ENCODE assay signal across 24 mouse cellular contexts in genomic region chr1:58102494-58102893, GRCm38 (mm10). TPM values are rescaled to one million over a fixed set of nuclear protein-coding genes. Genes with fewer than 3 reads are reported as not detected.
DNase-seq lines count a peak whose midpoint lies in the region; ATAC-seq and TF ChIP-seq lines count a peak whose summit lies in the region.
"Had no signal": no experiment of that assay in that cellular context is flagged by ENCODE, and none has a peak within 500 bp of the region (broad histone marks: within the 10 kb centered on the region; RNA-seq: fewer than 3 reads in every experiment).

No protein-coding gene starts in this region.

- peaks cover 4% of the 10 kb centered on the region for H3K4me1 ChIP-seq in liver, postnatal 0 days (ENCODE audit: insufficient read depth)
- peaks cover 2 to 50% of the 10 kb centered on the region in 2 experiments; a peak in 3 of 4 replicates for H3K4me1 ChIP-seq in CH12.LX (ENCODE audit: control insufficient read depth in 1 of 2, insufficient read depth in 2 of 2)
- H3K4me1 ChIP-seq: embryonic facial prominence, embryonic 12.5 days; embryonic facial prominence, embryonic 15.5 days; forebrain, embryonic 12.5 days; forebrain, embryonic 15.5 days; hindbrain, embryonic 10.5 days; hindbrain, embryonic 13.5 days; intestine, embryonic 15.5 days had no signal

- TF ChIP-seq POLR2A in CH12.LX (IDR thresholded peaks at IDR 0.05; ENCODE audit: low read depth, low read length), result no peak

- no peak for TF ChIP-seq EP300 in liver, postnatal 0 days (IDR thresholded peaks at IDR 0.05; ENCODE audit: low read depth)
- TF ChIP-seq EP300 in CH12.LX (IDR thresholded peaks at IDR 0.05; ENCODE audit: low read length), result 0 out of 2 replicates have a peak, but pooled peaks have one; percentile 18

- no peaks in the 10 kb centered on the region for H3K9me3 ChIP-seq in liver, postnatal 0 days (ENCODE audit: low read length)
- H3K9me3 ChIP-seq in CH12.LX (replicated peaks; ENCODE audit: low read length), result no peaks in the 10 kb centered on the region
- H3K9me3 ChIP-seq: embryonic facial prominence, embryonic 12.5 days; embryonic facial prominence, embryonic 15.5 days; forebrain, embryonic 12.5 days; forebrain, embryonic 15.5 days; G1E; heart, embryonic 10.5 days; heart, embryonic 13.5 days; hindbrain, embryonic 10.5 days; hindbrain, embryonic 13.5 days; intestine, embryonic 15.5 days had no signal

- H3K9ac ChIP-seq in liver, postnatal 0 days (replicated peaks), result no peak overlapping the region
- no peak overlapping the region for H3K9ac ChIP-seq in CH12.LX (ENCODE audit: insufficient read depth, low read depth)
- H3K9ac ChIP-seq: embryonic facial prominence, embryonic 12.5 days; embryonic facial prominence, embryonic 15.5 days; forebrain, embryonic 12.5 days; forebrain, embryonic 15.5 days; heart, embryonic 13.5 days; hindbrain, embryonic 13.5 days; intestine, embryonic 15.5 days had no signal

- no peaks in the 10 kb centered on the region for H3K36me3 ChIP-seq in liver, postnatal 0 days (replicated peaks; ENCODE audit: insufficient read depth, low read length)
- H3K36me3 ChIP-seq in CH12.LX (replicated peaks in 1 of 2; ENCODE audit: control insufficient read depth in 1 of 2, insufficient read depth in 1 of 2, low read length in 1 of 2), result no peaks in the 10 kb centered on the region
- H3K36me3 ChIP-seq: embryonic facial prominence, embryonic 12.5 days; embryonic facial prominence, embryonic 15.5 days; forebrain, embryonic 12.5 days; forebrain, embryonic 15.5 days; G1E; heart, embryonic 10.5 days; heart, embryonic 13.5 days; hindbrain, embryonic 10.5 days; hindbrain, embryonic 13.5 days; intestine, embryonic 15.5 days had no signal

- H3K4me2 ChIP-seq in liver, postnatal 0 days (ENCODE audit: low read depth, low read length), result no peak overlapping the region
- no peak overlapping the region; the same call in 1 of the 2 replicates for H3K4me2 ChIP-seq in CH12.LX (ENCODE audit: insufficient read depth, low read depth, poor library complexity, severe bottlenecking)
- H3K4me2 ChIP-seq: embryonic facial prominence, embryonic 12.5 days; embryonic facial prominence, embryonic 15.5 days; forebrain, embryonic 12.5 days; forebrain, embryonic 15.5 days; heart, embryonic 13.5 days; hindbrain, embryonic 13.5 days; intestine, embryonic 15.5 days had no signal

- no peak for DNase-seq in liver, postnatal 0 days
- DNase-seq in liver (no peak), CH12.LX (ENCODE audit: extremely low read depth) (no peak)
- DNase-seq in left cerebral cortex, adult 8-10 months (ENCODE audit: low spot score in 2 of 2), result no peak
- DNase-seq in ovary, postnatal 36 days (ENCODE audit: low spot score), result no peak
- DNase-seq: adrenal gland, postnatal 10 days; cerebellum, adult 18-20 months; cerebellum, adult 9-10 months; cerebellum, postnatal 14 days; gastrocnemius, postnatal 14 days had no signal

- dilution Hi-C loops in CH12.LX (cut with MboI; ENCODE audit: extremely low pct_ligation_motif_present, extremely low pct_unique_long_range_greater_than_20kb, low sequenced_read_pairs), result no loop called here

- TF ChIP-seq CTCF in liver, postnatal 0 days (IDR thresholded peaks at IDR 0.05; ENCODE audit: low read depth), result no peak
- no peak for TF ChIP-seq CTCF in CH12.LX (conservative IDR thresholded peaks at IDR 0.05 in 1 of 2, IDR thresholded peaks at IDR 0.05 in 1 of 2; ENCODE audit: low read depth in 2 of 2, low read length in 2 of 2)

- no peak for TF ChIP-seq RAD21 in CH12.LX (IDR thresholded peaks at IDR 0.05; ENCODE audit: low read depth, low read length)

- no peaks in the 10 kb centered on the region for H3K27me3 ChIP-seq in liver, postnatal 0 days (ENCODE audit: insufficient read depth, low read length)
- H3K27me3 ChIP-seq in CH12.LX (replicated peaks), result no peaks in the 10 kb centered on the region
- H3K27me3 ChIP-seq: embryonic facial prominence, embryonic 12.5 days; embryonic facial prominence, embryonic 15.5 days; forebrain, embryonic 12.5 days; forebrain, embryonic 15.5 days; hindbrain, embryonic 13.5 days; intestine, embryonic 15.5 days; Patski had no signal

- H3K79me2 ChIP-seq in CH12.LX (replicated peaks; ENCODE audit: control insufficient read depth, extremely low read depth, insufficient read depth, poor library complexity, severe bottlenecking), result no peaks in the 10 kb centered on the region

- in situ Hi-C loops in CH12.LX (cut with MboI; ENCODE audit: low pct_ligation_motif_present, low pct_unique_long_range_greater_than_20kb, low sequenced_read_pairs), result no loop called here

- H3K4me3 ChIP-seq in liver, postnatal 0 days (ENCODE audit: low read depth, low read length), result no peak overlapping the region
- no peak overlapping the region for H3K4me3 ChIP-seq in CH12.LX (replicated peaks in 1 of 3; ENCODE audit: low read depth in 2 of 3, low read length in 2 of 3, poor library complexity in 1 of 3)
- H3K4me3 ChIP-seq: embryonic facial prominence, embryonic 12.5 days; embryonic facial prominence, embryonic 15.5 days; forebrain, embryonic 12.5 days; forebrain, embryonic 15.5 days; heart, embryonic 10.5 days; heart, embryonic 13.5 days; hindbrain, embryonic 10.5 days; hindbrain, embryonic 13.5 days; intestine, embryonic 15.5 days had no signal

- ATAC-seq in liver, postnatal 0 days, result no peak
- ATAC-seq in granulocyte monocyte progenitor cell, adult 5-6 weeks (replicated peaks; ENCODE audit: poor library complexity, severe bottlenecking), result peak; percentile 54
- ATAC-seq in megakaryocyte progenitor cell, adult 5-6 weeks (replicated peaks; ENCODE audit: poor library complexity), result peak; percentile 39
- ATAC-seq: forebrain, embryonic 15.5 days; hindbrain, embryonic 16.5 days; intestine, embryonic 15.5 days; Patski had no signal

- H3K27ac ChIP-seq in liver, postnatal 0 days (ENCODE audit: low read depth), result peak overlapping the region; percentile 91; the same call in 1 of the 2 replicates
- no peak overlapping the region for H3K27ac ChIP-seq in CH12.LX (ENCODE audit: insufficient read depth, low read depth)
- H3K27ac ChIP-seq: embryonic facial prominence, embryonic 12.5 days; embryonic facial prominence, embryonic 15.5 days; forebrain, embryonic 12.5 days; forebrain, embryonic 15.5 days; heart, embryonic 10.5 days; heart, embryonic 13.5 days; hindbrain, embryonic 10.5 days; hindbrain, embryonic 13.5 days; intestine, embryonic 15.5 days had no signal

- 43% methylated on average over 7 of the region's 7 CpGs for WGBS in liver, postnatal 0 days (ENCODE audit: insufficient replicate concordance)

TF ChIP-seq in CH12.LX, 34 proteins besides CTCF, POLR2A, EP300 and RAD21:
- TF ChIP-seq USF1 (IDR thresholded peaks at IDR 0.05; ENCODE audit: low read depth, low read length), result no peak
- no peak for TF ChIP-seq UBTF (IDR thresholded peaks at IDR 0.05; ENCODE audit: low read depth, low read length)
- TF ChIP-seq ZNF384 (IDR thresholded peaks at IDR 0.05; ENCODE audit: low read depth, low read length), result peak; percentile 85

RNA-seq across cellular contexts. Expression of gene Aox3, which starts 10.4 kb away (rescaled TPM):
- polyA plus RNA-seq in liver, postnatal 0 days (2015; fragmentation: Nextera tagmentation; extraction: Ambion mirVana), result 14.3 and 16.9 TPM in 2 replicates
- 0.08 TPM in 2 replicates for total RNA-seq in CH12.LX (2012; rRNA removed)
- 0.08 and 0.43 TPM in 2 replicates for total RNA-seq in CH12.LX (2014; rRNA removed)
- polyA plus RNA-seq in CH12.LX (2012; ENCODE audit: insufficient read length, low read depth), result 0.14 and 0.20 TPM in 2 replicates
- not detected in 2 replicates for total RNA-seq in granulocyte monocyte progenitor cell, adult 5-6 weeks (2014; fragmentation: Nextera tagmentation)
- 0.10 and 0.17 TPM in 2 replicates for total RNA-seq in granulocyte monocyte progenitor cell, adult 5-6 weeks (2017)
- total RNA-seq in megakaryocyte progenitor cell, adult 5-6 weeks (2015), result not detected in 2 replicates
- total RNA-seq in megakaryocyte progenitor cell, adult 5-6 weeks (2017), result not detected in 2 replicates
- 1 to 10 TPM; 3.3 to 4.1 (median 3.9) TPM for total RNA-seq in left cerebral cortex, adult 8-10 months (2022)
- polyA plus RNA-seq: G1E; heart, embryonic 10.5 days had no signal
